Mouse (Mus musculus): Measurements from ENCODE around the gene Lpar5.

Lpar5 gene

DNA sequence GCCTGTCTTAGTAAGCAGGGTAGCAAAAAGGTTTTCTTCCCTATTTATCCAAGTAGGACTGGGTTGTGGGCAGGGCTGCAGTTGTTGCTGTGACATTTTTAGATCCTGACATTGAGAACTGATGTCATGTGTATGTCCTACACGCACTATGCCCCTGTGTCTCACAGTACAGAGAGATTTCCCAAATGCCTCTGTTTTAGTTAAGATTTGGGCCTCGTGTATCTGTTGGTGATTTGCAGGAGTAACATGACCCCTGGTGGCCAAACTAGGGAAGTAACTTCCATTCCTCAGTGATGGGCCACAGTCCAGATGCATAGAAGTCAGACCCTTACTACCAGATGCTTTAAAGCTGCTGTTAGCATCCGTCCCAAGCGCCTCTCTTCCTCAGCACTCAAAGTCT, 16.7 kb downstream of the Lpar5 start:
- DNase-seq (ENCODE audit: low spot score): peak; percentile 45

DNA sequence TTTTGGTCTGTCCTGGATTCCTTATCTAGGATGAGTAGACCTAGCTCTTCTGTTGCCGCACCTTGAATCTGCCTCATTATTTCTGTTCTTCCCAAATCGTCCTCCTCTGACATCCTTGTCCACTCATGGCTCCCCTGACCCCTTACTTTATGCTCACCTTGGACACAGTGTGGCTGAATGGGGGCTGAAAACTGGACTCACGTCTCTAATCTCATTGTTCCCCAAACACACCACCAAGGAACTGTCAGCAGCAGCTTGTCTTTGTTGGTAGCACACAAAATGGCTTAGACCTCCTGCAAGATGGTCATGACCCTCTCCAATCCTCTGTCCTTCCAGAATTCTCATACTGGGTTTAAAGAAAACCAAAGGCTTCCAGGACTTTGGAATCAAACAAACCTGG, 20.2 kb downstream of the Lpar5 start:
- DNase-seq (ENCODE audit: low spot score): no peak

DNA sequence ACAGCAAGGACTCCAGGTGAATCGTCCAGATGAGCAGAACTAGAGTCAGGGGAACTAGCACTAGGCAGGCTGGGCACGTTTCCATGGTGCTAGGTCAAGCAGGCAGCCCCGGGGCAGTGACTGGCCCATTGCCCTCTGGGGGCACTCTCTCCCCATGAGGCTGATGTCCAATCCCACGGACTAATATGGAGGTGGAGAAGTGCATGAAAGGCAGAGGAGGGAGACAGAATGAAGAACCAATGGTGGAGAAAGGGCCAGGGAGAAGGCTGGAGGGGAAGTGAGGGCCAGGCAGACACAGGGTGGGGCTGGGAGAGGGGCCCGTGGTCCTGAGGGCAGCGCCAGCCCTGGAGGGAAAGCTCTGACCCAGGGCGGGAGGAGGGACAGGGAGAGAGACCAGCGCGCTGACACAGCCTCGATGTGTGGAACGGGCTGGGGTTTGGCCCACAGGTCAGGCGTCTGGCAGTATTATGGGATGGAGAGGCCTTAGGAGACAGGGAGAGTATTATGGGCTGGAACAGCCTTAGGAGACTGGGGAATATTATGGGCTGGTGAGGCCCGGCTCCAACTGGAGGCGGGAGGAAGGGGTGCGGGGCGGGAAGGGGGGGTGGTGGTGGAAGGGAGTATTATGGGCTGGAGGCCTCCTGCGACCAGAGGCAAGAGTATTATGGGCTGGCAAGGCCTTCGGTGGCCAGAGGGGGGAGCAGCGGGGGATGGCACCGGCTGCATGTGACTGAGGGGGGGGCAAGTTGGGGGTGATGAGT, 21.0 kb downstream of the Lpar5 start:
- DNase-seq (ENCODE audit: low spot score): peak; percentile 57

DNA sequence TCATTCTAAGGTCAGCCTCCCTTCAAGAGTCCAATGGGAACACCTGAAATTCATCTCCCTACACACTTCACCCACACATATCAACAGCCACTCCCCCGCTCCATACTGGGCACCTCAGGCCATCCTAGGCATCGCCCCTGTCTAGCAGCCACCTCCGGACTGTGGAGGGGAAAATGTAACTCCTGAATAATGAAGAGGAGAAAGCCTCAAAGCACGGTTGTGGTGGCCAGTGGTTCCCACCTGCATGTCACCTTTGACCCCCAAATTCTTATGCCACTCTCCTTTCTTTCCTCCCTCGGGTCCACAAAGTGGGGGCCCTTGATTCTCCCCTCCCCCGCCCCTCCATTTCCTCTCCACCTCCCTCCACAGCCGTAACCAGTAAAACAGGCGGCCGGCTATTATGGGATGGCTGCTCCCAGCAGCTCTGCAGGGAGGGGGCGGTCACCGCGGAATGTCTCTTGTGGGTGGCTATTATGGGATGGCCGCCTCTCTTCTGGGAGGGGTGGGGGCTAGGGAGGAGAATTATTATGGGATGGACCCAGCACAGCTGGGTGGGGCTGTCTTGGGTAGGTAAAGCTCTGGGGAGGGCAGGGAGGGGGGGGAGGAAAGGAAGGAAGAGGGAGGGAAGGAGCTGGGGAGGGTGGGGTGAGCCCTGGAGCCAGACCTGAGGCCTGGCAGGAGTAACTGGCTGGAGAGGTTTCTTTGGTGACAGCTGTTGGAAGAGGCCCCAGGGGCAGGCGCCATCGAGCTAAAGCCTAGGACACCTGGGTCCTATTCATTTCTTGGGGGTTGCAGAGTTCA, 22.0 kb downstream of the Lpar5 start:
- peak; percentile 63 for DNase-seq (ENCODE audit: low spot score)

DNA sequence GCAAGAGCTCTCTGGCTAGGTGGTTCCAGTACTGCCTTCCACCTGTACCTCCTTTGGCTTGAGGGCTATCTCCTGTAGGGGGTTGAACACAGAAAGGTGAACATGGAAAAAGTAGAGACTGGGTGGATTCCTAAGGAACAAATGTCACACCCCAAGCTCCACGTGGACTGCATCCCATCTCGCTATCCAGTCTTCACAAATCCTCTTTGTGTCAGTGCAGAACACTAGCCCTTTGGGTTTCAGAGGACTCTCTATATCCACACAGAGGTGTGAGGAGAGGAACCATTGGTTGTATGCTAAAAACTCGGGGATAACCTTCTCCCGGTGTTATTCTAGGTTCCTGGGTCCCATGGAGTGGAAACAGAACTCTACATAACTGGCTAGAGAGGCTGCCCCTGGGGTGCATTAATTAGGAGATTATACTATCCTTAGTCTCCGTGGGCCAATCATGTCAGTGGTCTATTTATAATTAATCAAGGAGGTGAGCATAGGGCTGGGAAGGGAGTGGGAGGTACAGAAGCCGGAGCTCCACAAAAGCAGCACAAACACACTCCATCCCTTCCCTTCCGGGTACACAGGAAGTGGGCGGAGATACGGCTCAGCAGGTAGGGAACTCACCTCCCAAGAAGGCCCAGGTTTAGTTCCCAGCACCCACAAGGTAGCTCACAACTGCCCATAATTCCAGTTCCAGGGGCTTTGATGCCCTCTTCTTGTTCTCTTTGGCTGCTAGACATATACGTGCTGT, 22.8 kb downstream of the Lpar5 start:
- DNase-seq (ENCODE audit: low spot score): no peak

DNA sequence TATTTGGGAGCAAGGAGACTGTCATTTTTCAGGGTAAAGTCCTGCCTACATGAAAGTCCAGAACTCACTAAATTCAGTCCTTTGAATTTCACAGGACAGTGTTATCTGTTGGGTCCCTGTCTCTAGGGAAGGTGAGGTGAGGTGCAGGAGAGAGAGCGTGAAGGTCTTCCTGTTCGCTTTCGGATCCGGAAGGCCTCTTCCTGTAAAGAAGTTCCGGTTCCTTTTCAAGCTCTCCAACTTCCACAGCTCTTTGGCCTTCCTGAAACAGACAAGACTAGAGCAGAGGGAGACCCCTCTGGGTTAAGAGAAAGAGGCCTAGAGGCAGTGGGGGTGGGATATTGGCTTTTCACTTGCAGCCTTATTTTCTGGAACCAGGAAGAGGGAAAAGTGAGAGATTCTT, 24.7 kb downstream of the Lpar5 start:
- DNase-seq (ENCODE audit: low spot score): no peak

DNA sequence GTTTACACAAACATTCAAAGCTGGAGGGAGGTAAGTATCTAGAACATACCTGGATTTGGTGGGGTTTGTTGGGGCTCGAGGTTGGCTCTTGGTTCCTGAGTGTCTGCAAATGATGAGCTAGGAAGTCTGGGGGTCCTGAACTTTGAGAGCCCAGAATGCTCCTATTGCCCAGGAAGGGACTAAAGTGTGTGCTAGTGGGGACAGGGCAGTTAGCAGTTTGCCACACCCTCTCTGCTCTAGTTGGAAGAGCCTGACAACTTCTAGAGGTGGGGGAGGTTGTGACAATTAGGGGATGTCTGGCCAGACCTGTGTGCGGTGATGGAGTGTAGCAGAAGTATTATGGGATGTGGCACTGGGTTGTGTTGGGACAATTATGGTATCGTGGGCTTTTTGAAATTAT, 27.1 kb downstream of the Lpar5 start:
- no peak for DNase-seq (ENCODE audit: low spot score)

DNA sequence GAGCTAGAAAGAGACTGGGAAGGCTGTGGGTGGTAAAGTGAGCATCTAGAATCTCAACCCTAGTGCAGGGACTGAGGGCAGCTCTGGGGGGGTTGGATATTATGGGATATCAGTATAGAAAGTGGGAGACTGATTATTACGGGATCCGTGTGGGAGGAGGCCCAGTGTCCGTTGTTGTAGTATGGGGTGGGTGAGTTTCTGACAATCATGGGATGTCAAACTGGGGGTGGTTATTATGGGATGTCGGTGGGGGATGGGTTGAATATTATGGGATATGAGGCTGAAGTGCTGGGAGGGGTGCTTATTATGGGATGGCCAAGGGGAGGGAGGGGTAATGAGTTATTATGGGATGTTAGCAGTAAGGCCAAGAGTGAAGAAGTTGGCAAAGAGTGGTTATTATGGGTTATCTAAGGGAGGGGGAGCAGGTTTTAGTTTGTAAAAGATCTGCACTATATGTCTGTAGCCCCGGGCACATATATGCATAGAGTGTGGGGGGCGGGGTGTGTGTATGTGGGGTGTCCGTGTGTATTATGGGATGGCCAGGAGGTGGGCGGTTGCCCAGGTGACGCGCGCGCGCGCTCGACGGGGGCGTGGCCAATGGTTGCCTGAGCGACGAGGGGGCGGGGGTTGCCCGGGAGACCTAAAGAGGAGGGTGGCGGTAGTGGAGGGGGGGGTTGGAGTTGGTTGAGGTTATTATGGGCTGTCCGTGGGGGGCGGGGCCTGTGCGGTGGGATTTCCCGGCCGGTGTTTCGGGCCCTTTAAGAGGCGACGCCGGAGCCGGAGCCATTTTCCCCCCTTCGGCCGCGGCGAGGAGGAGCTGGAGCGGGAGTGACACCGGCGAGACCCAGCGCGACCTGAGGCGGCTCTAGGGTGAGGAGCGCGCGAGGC, 27.9 kb downstream of the Lpar5 start, which contains the start of gene Chd4:
Chd4 (plus strand) TSS at position 591 of the 888 bp plus-strand sequence.
- DNase-seq (ENCODE audit: low spot score): peak; percentile 92

DNA sequence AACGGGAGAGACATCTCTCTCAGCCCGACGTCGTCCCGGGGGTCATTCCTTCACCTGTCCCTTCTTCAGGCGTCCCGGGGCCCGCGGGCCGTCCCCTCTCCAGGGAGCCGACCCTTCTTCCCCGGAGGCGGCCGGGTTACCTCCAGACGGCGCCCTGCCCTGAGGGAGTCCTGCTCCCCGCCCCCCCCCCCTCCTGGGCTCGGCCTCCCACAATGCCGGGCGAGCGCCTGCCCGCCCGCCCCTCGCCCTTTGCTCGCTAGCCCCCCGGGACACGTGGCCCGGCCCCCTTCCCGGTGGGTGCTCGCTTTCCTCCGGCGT, 28.5 kb downstream of the Lpar5 start:
- no peak for DNase-seq (ENCODE audit: low spot score)

DNA sequence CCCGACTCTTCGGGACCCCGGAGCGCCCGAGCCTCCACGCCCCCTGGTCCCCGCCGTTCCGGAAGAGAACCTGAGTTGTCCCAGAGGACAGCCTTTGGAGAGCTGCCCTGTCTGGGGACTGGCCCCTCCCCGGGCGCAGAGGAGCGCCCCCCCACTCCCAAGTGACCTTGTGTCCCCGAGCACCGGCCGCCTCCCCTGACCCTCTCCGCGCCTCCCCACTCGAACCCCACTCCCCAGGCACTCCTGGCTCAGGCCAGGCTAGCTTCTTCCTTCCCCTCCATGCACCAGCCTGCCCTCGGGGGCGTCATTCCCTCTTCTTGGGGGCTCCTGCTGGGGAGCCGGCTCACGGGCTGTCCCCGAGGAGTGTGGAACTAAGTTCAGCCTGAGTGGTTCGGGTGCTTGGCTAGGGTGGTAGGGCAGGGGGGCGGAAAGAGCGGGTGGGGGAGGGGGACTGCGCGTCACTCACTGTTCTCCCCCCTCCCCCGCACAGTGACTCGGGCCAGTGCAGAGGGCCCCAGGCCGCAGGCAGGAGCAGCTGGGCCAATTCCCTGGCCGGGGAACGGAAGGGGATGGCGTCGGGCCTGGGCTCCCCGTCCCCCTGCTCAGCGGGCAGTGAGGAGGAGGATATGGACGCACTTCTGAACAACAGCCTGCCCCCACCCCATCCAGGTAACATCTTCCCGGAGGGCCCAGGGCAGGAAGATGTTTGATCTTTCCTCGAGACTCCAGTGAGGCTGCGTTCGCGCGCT, 29.1 kb downstream of the Lpar5 start:
- peak; percentile 40 for DNase-seq (ENCODE audit: low spot score)

DNA sequence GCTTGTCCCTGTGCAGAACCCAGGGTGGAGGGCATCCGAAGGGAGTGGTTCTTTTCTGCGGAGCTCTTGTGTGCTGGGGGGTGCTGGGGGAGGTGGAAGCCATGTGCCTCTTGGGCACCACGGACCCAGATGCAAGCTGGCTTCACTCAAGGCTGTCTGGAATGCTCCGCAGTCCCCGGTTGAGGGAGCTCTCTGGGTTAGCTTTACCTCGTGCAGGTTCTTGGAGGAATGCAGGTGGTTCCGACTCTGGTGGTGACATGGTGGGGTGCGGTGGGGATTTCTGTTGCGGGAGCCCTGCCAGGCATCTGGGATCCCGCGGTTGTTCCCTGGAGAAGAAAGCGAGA, 29.6 kb downstream of the Lpar5 start:
- DNase-seq (ENCODE audit: low spot score): no peak

DNA sequence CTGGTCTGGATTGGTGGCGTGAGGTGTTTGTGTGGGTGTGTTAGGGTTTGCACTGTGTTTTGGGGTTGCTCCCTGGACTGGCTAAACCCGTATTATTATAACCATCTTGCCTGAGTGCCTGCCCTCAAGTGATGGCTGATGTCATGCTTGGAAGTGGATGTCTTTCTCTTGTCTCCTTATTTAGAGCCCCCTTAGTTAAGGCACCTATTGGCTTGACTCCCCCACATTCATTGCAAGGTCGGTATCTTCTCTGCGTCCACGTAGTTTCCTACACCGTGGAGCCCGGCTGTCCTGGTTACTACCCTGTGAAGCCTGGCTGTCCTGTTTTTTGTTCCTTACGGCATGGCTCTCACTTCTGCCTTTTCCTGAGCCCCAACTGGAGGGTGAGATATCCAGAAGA, 30.2 kb downstream of the Lpar5 start:
- no peak for DNase-seq (ENCODE audit: low spot score)

DNA sequence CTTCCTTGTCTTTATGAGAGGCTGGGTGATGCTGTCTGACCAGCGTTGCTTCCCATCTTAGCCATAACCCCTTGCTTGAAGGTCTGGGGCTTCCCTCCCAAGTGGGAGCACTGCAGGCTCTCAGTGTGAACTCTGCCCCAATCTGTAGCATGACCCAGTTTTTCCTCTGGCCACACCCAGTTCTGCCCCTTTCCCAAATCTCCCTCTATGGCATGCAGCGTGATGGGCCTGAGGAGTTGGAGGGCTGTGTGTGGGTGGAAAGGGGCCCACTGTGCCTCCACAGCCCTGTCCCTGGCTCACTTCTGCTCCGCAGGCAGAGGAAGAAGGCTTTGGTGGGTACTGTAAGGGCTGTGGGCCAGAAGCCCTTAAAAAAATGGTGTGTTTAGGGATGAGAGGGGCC, 30.8 kb downstream of the Lpar5 start:
- DNase-seq (ENCODE audit: low spot score): no peak

DNA sequence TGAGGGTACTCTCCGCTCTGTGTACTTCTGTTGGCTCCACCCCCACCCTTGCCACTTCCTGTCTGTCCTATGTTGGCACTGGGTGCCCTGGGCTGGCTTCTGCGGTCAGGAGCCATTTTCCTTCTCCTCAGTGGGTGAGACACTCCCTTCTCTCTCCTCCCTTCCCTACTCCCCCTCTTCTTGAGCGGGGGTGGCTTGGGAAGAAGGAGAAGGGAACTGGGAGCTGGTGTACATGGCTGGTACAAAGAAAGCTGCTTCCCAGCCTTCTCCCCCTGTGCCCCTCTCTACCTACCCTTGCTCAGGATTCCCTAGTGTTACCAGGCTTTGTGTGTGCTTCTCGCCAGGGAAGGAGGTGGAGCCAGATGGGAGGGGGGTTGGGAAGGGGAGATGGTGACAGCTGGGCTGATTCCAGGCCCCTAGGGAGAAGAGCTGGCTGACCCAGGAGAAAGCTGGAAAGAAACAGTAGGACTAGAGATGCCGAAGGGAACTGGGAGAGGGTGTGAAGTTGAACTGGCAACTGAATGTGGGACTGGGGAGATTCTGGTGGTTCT, 31.8 kb downstream of the Lpar5 start:
- DNase-seq (ENCODE audit: low spot score): no peak

DNA sequence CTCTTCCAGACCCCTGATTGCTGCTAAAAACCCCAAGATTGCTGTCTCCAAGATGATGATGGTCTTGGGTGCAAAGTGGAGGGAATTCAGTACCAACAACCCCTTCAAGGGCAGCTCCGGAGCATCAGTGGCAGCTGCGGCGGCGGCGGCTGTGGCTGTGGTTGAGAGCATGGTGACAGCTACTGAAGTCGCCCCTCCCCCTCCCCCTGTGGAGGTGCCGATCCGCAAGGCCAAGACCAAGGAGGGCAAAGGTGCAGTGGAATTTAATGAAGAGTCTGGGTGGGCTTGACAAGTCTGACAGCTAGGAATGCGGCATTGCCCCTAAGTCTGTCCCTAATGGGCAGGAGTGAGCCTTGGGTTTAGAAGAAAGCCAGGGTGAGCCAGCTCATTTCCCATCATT, 33.7 kb downstream of the Lpar5 start:
- DNase-seq (ENCODE audit: low spot score): no peak

DNA sequence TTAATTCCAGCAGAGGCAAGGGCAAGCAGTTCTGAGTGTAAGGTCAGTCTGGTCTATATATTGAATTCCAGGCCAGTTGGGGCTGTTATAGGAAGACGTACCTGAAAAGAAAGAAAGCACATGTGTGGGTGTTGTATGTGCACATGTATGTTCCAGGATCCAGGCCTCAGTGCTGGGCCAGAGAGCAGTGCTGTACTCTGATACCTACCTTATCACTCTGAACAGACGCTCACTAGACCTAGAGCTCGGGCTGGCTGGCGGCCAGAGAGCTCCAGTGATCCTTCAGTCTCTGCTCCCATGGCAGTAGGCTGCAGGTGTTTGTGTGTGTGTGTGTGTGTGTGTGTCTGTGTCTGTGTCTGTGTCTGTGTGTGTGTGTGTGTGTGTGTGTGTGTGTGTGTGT, 36.5 kb downstream of the Lpar5 start:
- DNase-seq (ENCODE audit: low spot score): no peak

DNA sequence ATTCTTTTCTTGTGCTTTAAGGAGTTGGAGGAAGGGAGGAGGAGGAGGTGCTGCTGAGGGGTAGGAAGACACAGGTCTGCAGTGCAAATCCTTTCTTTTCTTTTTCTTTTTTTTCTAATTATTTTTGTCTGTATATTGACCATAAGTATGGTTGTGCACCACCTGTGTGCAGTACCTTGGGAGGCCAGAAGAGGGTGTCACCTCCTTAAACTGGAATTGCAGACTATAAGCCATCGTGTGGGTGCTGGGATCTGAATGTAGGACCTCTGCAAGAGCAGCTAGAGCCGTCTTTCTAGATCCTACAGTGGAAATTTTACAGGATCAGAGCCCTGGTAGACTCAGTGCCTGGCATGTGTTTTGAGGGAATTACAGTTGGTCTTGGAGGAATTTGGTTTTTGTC, 40.0 kb downstream of the Lpar5 start:
- DNase-seq (ENCODE audit: low spot score): no peak

DNA sequence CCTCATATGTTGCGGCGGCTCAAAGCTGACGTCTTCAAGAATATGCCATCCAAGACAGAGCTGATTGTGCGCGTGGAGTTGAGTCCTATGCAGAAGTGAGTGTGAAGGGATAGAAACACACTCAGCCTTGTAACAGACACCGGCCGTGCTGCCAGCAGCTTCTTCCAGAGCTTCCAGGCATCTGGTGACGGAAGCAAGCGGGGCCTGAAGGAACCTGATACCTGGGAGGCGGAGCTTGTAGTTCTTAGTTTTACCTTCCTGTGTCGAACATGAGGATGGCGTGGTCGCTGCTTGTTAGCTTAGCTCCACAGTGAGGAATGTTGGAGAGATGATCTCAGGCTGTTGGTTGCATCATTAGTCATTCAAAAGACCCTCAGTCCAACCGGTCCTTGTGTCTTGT, 41.7 kb downstream of the Lpar5 start:
- DNase-seq (ENCODE audit: low spot score): no peak

DNA sequence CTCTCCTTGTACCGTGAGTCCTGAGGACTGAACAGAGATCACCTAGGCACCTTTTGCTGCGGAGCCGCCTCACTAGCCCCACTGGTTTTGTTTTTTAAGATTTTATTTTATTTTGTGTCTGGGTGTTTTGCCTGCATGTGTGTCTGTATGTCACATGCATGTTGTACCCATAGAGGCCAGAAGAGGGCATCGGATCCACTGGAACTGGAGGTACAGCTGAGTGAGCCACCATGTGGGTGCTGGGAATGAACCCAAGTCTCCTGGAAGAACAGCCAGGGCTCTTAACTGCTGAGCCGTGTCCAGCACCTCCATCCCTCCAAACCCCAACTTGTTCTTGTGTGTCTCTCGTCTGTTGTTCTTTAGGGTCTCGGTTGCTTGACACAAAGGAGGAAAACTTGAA, 43.2 kb downstream of the Lpar5 start:
- DNase-seq (ENCODE audit: low spot score): no peak

DNA sequence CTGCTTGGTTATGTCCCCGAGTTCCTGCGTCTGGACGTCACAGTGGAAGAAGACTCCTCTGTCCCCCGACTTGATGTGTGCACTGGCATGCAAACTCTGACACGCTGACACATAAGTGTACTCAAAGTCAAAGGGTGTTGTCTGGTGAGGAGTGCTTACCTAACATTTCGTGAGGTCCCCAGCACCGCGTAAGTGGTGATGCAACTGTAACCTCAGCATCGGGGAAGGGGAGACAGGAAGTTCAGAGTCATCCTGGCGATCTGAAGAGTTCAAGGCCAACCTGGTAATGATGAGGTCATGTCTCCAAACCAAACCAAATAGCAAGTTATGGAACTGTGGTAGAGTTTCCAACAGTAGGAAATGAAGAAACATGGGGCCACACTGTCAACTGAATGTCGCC, 44.8 kb downstream of the Lpar5 start:
- no peak for DNase-seq (ENCODE audit: low spot score)

DNA sequence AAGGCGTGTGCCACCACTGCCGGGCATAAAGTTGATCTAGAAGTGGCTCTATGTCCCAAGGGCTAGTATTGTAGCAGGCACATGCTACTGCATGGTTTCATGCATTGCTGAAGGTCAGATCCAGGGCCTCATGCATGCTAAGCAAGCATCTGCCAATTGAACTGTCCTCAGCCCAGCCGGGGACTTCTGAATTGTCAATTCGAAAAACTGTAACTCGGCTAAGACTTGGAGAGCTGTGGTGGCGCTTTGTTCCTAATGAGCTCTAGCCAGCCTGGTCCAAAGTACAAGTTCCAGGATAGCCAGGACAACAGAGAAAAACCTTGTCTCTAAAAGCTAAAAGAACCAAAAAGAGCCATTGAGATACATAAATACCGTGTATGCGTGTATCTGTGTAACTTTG, 51.7 kb downstream of the Lpar5 start:
- no peak for DNase-seq (ENCODE audit: low spot score)
